Mouse (Mus musculus) C2C12 (cell line): ENCODE results near the gene Cops9. TPM values are rescaled to one million over a fixed set of nuclear protein-coding genes. Genes with fewer than 3 reads are reported as not detected.

Experiments used
- H3K27me3 ChIP-seq: one replicate; pipeline ENCODE4 v1.6.1; 2011; ENCODE audit not compliant: control insufficient read depth, insufficient read depth, insufficient read length
- H3K36me3 ChIP-seq: one replicate; pipeline ENCODE4 v1.6.1; 2011; ENCODE audit not compliant: control insufficient read depth, insufficient read depth
- H3K4me3 ChIP-seq: one replicate; pipeline ENCODE4 v1.5.1; 2011; ENCODE audit warnings: mild to moderate bottlenecking, control low read depth; ENCODE audit not compliant: poor library complexity, insufficient read depth, severe bottlenecking
- H3K79me2 ChIP-seq: one replicate; pipeline ENCODE4 v1.6.1; 2011; ENCODE audit not compliant: control insufficient read depth, insufficient read depth
- H3K79me3 ChIP-seq: one replicate; pipeline ENCODE4 v1.6.1; 2011; ENCODE audit warnings: low read depth, control low read depth
- H3ac ChIP-seq: one replicate; pipeline ENCODE3; 2011; ENCODE audit warnings: low read depth; ENCODE audit not compliant: control insufficient read depth, insufficient read length
- CEBPB ChIP-seq: IDR thresholded peaks from one replicate; pipeline ENCODE4 v1.6.1; 2011; ENCODE audit warnings: low read depth, mild to moderate bottlenecking, control low read depth, moderate library complexity
- CTCF ChIP-seq: IDR thresholded peaks from one replicate; pipeline ENCODE4 v1.5.1; 2011; ENCODE audit not compliant: control insufficient read depth, insufficient read depth, insufficient read length
- FOSL1 ChIP-seq: IDR thresholded peaks from one replicate; pipeline ENCODE4 v1.8.0; 2011; ENCODE audit warnings: mild to moderate bottlenecking, low read length; ENCODE audit not compliant: poor library complexity, insufficient read depth, severe bottlenecking
- MAX ChIP-seq: IDR thresholded peaks from one replicate; pipeline ENCODE4 v1.6.1; 2011; ENCODE audit warnings: mild to moderate bottlenecking, control low read depth
- MYOD1 ChIP-seq: IDR thresholded peaks from one replicate; pipeline ENCODE4 v1.6.1; 2011; ENCODE audit warnings: low read depth; ENCODE audit not compliant: control insufficient read depth, insufficient read length
- MYOG ChIP-seq: IDR thresholded peaks from one replicate; pipeline ENCODE4 v1.6.1; 2011; ENCODE audit not compliant: control insufficient read depth, insufficient read length; ENCODE audit errors: extremely low read depth
- USF1 ChIP-seq: IDR thresholded peaks from one replicate; pipeline ENCODE4 v1.6.1; 2011; ENCODE audit warnings: low read depth, mild to moderate bottlenecking, control low read depth, moderate library complexity
- long read RNA-seq, 2 experiments: library from polyadenylated mRNA; unstranded; transcript quantifications; one replicate each; pipeline ENCODE4 v2.0.0; 2019 to 2020
- polyA plus RNA-seq: library from polyadenylated mRNA; unstranded; fragments of >200 nt; fragmentation: generic; extraction: Trizol; gene quantifications from one replicate; pipeline ENCODE4 v1.2.1, GENCODE M21; 2012; ENCODE audit warnings: missing spikeins

The Cops9 gene
- 430 TPM for polyA plus RNA-seq
- long read RNA-seq, experiment 1, transcript Cops9-201 (3 exons, 438 nt): major isoform, 121 of 130 reads
- long read RNA-seq, experiment 1, partial matches to known transcripts: 0 of 130 reads
- long read RNA-seq, experiment 1, other reads (novel, unspliced or antisense): 6 of 130 reads
- long read RNA-seq, experiment 2, transcript Cops9-201 (3 exons, 438 nt): major isoform, 8 of 12 reads
- long read RNA-seq, experiment 2, partial matches to known transcripts: 0 of 12 reads
- long read RNA-seq, experiment 2, other reads (novel, unspliced or antisense): 2 of 12 reads

GRCm38 (mm10) chr1:92641514-92642272 is at the start of gene Cops9:
Cops9 (minus strand) TSS chr1:92641985.
- H3ac ChIP-seq: peak within 1 kb of the TSS; percentile 65
- H3K4me3 ChIP-seq: peak within 1 kb of the TSS; percentile 78
- H3K36me3 ChIP-seq: peaks cover 16% of the 10 kb centered on the region
- TF ChIP-seq CEBPB (no peak), CTCF (no peak), USF1 (no peak), MYOD1 (no peak), FOSL1 (no peak), MAX (no peak), MYOG (no peak)
- H3K79me3 ChIP-seq: peaks cover 16% of the 10 kb centered on the region
- H3K79me2 ChIP-seq: peaks cover 38% of the 10 kb centered on the region
- H3K27me3 ChIP-seq: no peaks in the 10 kb centered on the region

DNA sequence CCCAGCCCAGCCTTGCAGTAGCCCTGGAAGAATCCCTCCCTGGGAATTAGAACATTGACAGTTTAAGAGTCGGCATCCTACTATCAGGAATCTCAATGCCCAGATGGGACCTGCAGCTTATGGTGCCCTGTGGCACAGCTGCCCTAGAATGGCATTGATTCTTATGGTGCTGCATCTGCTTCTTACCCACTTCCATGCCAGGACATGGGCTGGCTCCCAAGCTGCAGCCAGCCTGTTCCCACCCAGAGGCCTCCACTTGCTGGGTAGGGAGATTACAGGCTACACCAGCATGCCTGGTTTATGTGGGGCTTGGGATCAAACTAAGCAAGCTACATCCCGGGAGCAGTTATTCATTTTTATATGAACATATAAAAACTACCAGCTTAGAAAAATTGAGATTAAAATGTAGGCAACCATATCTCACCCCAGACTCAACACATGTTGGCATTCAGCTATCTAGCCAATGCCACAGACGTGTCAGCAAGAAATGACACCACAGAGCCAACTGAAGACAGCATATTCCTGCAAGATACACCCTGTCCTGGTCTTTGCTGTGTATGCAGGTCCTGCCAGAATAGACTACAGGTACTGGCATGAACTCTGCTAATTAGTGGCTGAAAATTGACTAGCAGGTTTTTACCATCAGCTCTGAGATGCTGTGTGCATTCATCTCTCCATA is 49.5 kb upstream of the Cops9 start:
- Histone ChIP-seq H3ac (no peak overlapping the region), H3K79me3 (no peaks in the 10 kb centered on the region), H3K36me3 (no peaks in the 10 kb centered on the region), H3K79me2 (no peaks in the 10 kb centered on the region), H3K27me3 (no peaks in the 10 kb centered on the region), H3K4me3 (no peak overlapping the region)
- no peak for TF ChIP-seq MAX

DNA sequence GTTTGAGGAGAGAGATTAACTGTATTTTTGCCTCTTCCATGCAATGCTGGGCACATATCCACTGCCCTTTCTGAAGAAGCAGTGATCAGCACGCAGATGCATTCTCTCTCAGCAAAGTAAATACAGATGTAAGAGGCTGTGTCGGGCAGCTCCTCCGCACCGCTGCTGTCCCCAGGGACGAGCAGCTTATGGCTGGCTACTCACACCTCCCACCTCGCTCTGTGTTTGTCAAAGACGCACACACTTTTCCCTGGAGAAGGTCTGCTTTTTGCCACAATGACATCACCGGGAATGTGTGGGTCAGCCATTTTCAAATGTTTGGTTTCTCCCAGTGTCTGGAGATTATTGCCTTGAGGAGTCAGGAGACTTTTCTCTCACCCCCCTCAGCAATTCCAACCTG is 45.2 kb upstream of the Cops9 start:
- Histone ChIP-seq H3K4me3 (no peak overlapping the region), H3K79me3 (no peaks in the 10 kb centered on the region)
- no peak for TF ChIP-seq MYOG
- no peak for TF ChIP-seq FOSL1
- TF ChIP-seq MYOD1: no peak
- no peak for TF ChIP-seq MAX

DNA sequence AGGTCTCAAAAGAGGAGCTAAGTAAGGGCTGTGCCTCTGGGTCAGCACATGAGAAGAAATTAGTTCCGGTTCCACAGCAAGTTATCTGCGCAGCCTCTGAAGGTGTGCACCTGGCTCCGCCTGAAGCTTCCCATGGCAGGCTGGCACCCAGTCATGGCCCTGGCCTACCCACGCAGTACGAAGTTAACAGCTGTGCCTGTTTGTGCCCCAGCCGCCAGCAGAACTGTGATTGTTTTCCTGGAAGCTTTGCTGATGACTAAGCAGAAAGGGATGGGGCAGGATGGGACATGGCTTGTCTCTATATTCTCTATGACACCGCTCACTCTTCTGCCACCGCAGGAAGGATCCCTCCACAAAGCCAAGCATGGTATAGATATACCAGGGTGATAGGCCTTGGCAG is 41.4 kb upstream of the Cops9 start:
- Histone ChIP-seq H3K27me3 (no peaks in the 10 kb centered on the region), H3K4me3 (no peak overlapping the region), H3K79me2 (no peaks in the 10 kb centered on the region), H3K36me3 (no peaks in the 10 kb centered on the region), H3ac (no peak overlapping the region), H3K79me3 (no peaks in the 10 kb centered on the region)
- TF ChIP-seq MYOD1 (peak; percentile 78), CTCF (no peak)

More for the DNA sequence above, 45.2 kb upstream of the Cops9 start:
- Histone ChIP-seq H3K79me2 (no peaks in the 10 kb centered on the region), H3K36me3 (no peaks in the 10 kb centered on the region), H3ac (no peak overlapping the region), H3K27me3 (no peaks in the 10 kb centered on the region)

DNA sequence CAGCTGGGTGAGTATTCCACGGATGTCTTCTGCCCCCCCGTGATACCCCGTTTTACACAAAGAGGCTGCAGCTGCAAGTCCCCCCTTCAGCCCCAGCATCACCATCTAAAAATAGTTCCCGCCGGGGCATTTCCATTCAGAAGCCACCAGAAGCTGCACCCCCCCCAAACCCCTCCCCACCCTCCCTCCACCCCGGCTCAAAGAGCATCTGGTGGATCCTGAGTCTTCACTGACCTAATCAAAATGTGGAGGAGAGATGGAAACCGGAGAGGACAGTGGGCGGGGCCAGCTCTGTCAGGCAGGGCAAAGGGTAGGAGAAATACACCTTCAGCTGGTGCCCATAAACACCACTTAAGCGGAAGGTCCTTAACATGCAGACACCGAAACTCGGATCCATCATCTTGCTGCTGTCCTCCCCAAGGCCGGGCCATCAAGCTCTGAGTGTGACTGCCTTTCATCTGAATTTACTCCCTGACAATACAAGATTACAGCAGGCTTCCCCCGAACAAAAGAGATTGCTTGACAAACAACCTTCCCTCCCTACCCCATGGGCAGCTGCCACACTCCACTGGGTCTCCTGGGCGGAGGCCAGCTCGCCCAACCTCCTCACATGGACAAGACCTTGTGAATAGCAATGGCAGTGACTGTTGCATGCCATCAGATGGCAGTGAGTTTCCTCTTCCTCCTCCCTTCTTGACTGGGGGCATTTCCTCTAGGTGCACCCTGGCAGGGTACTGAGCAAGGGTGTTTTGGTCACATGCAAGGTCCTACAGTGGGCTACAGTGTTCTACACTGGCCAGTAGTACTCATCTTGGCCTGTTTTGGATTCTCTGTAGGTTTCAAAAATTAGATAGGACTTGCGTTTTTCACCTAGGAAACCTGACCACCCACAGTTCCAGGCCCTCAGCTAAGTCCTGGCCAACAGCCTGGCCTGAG is 39.2 kb upstream of the Cops9 start:
- no peak overlapping the region for H3K4me3 ChIP-seq
- no peak overlapping the region for H3ac ChIP-seq
- H3K36me3 ChIP-seq: no peaks in the 10 kb centered on the region
- no peaks in the 10 kb centered on the region for H3K27me3 ChIP-seq
- no peaks in the 10 kb centered on the region for H3K79me2 ChIP-seq
- no peak for TF ChIP-seq MYOD1
- no peak for TF ChIP-seq CTCF
- no peaks in the 10 kb centered on the region for H3K79me3 ChIP-seq
